Mouse (Mus musculus) left cerebral cortex, adult 18-20 months (tissue): ENCODE data around the gene Zbtb1. TPM values are rescaled to one million over a fixed set of nuclear protein-coding genes. Genes with fewer than 3 reads are reported as not detected.

Experiments used
- total RNA-seq, 2 experiments: library from RNA; stranded (reverse); gene quantifications; 2 replicates each; pipeline ENCODE4 v1.2.3; 2021

The Zbtb1 gene
- total RNA-seq, 2 experiments from 2014 or later: 5.6 to 6.1 TPM

Other genes starting within 250 kb of the Zbtb1 start
- gene Esr2, start 193.0 kb upstream of the Zbtb1 start, total RNA-seq: under 1 TPM; 0.44 to 0.45 TPM
- not detected for gene Tex21, start 123.5 kb upstream of the Zbtb1 start, total RNA-seq
- gene Mthfd1, start 115.0 kb upstream of the Zbtb1 start, total RNA-seq: 10 to 100 TPM; 36.6 to 38.1 TPM
- 10 to 100 TPM; 81.5 to 81.9 TPM for gene Akap5, start 45.4 kb upstream of the Zbtb1 start, total RNA-seq
- gene Zbtb25, start 664 bp upstream of the Zbtb1 start, total RNA-seq: 10 to 100 TPM; 15.9 to 16.6 TPM
- gene Hspa2, start 33.9 kb downstream of the Zbtb1 start, total RNA-seq: 10 to 100 TPM; 63.8 to 79.8 TPM
- 1 to 10 TPM; 1.6 to 1.8 TPM for gene Ppp1r36, start 47.3 kb downstream of the Zbtb1 start, total RNA-seq
- gene Plekhg3, start 160.6 kb downstream of the Zbtb1 start, total RNA-seq: 10 to 100 TPM; 12.6 to 14.5 TPM